Mouse (Mus musculus) lung, adult 2 months (tissue): ENCODE data around the gene Ppm1h.

Experiments used
- CTCF ChIP-seq: fragments of 200-500 bp; IDR thresholded peaks from 2 replicates; pipeline ENCODE4 v1.5.1; 2011; ENCODE audit warnings: mild to moderate bottlenecking, low read length, control low read depth; ENCODE audit not compliant: insufficient read depth
- POLR2A ChIP-seq: fragments of 200-500 bp; IDR thresholded peaks from 2 replicates; pipeline ENCODE4 v1.6.1; 2011; ENCODE audit warnings: low read depth, mild to moderate bottlenecking, control low read depth, low read length, borderline replicate concordance; ENCODE audit errors: extremely low read depth

DNA sequence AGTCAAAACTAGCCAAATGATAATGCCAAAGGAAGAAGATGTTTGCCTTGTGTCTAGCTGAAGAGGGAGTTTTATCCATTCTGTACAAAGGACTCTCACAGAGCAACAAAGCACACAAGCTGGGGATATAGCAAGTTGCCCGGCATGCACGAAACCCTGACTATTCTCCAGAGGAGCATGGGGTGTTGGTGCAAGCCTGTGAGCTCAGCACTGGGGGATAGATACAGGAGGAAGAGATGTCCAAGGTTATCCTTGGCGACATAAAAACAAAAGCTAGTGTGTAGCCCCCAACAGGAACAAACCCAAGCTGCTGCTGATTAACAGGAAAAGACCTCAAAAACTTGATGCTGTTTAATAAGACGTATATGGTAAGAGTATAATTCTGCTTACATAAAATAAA lies 247.7 kb downstream of the Ppm1h start:
- TF ChIP-seq CTCF (no peak), POLR2A (no peak)
